Mouse (Mus musculus) thymus, postnatal 0 days (tissue): ENCODE data around the gene Pde4d. TPM values are rescaled to one million over a fixed set of nuclear protein-coding genes. Genes with fewer than 3 reads are reported as not detected.

Source experiments
- DNase-seq: peaks from one replicate; pipeline ENCODE4 v3.0.0-alpha.2; 2015; ENCODE audit warnings: low spot score
- polyA plus RNA-seq: library from polyadenylated mRNA; unstranded; fragments of >200 nt; fragmentation: Nextera tagmentation; extraction: Ambion mirVana; gene quantifications from 2 replicates; pipeline ENCODE4 v1.2.1, GENCODE M21; 2015

The Pde4d gene
- polyA plus RNA-seq, 1 experiment from 2014 or later = 16.5 TPM

GRCm38 (mm10) chr13:108489825-108490224 lies 40.1 kb downstream of the Pde4d start:
- DNase-seq = no peak

GRCm38 (mm10) chr13:108490872-108491271 lies 41.1 kb downstream of the Pde4d start:
- DNase-seq = no peak

- DNase-seq = no peak
Measured at GRCm38 (mm10) chr13:108492886-108493285, 43.1 kb downstream of the Pde4d start.

DNA sequence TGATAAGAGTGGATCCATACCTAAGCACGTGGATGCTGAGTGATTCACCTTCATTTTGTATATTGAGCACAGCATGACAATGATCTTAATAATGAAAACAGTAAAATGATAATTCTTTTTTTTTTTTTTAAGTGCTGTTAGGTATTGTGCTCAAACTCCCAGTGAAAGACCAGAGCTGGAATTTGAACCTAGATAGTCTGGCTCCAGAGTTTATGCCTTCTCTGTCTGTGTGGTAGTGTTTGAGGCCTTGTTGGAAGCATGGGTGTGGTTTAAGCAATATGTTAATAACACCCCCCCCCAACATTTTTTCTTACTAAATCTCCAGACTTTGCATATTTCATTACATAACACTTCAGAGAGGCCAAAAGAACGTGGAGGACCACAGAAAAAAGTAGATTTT lies 44.6 kb downstream of the Pde4d start:
- no peak for DNase-seq

DNA sequence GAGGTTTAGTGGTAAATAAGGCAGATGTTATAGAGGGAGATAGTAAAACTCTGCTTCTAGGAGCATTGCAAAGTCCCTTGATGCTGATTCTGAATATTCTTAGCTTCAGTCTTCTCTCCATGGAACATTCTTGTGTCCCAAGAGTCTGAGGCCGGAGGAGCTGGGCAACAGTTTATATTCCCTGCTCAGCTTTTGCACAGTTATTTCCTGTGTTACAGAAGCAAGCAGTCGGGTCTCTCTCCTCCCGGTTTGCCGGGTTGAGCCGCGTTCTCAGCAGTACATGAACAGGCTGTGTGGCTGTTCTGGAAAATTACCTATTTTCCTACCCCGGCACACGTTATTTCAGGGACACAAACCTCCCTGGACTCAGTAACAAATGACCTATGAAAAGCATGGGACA lies 48.0 kb downstream of the Pde4d start:
- no peak for DNase-seq

DNA sequence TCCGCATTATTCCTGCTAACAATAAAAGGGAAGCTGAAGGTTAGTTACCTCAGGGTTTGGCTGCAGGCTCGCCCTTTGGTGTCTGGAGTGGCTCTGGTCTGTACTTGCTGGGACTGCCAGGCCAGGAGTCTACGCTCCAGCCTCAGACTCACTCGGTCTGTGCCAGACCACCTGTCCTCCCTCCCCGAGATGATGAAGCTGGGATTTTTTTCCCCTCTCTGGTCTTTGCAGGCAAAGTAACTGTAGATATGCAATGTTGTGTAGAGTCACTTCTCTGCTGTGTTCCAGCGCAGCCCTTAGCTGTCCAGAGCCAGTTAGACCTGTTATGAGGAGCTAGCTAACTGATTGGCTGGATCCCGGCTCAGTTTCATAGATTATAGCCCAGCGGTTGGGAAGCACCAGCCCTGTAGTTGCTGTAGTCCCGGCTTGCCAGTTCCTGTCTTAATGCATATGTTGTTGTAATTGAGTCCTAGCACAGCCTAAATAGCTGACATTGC lies 48.5 kb downstream of the Pde4d start:
- no peak for DNase-seq

DNA sequence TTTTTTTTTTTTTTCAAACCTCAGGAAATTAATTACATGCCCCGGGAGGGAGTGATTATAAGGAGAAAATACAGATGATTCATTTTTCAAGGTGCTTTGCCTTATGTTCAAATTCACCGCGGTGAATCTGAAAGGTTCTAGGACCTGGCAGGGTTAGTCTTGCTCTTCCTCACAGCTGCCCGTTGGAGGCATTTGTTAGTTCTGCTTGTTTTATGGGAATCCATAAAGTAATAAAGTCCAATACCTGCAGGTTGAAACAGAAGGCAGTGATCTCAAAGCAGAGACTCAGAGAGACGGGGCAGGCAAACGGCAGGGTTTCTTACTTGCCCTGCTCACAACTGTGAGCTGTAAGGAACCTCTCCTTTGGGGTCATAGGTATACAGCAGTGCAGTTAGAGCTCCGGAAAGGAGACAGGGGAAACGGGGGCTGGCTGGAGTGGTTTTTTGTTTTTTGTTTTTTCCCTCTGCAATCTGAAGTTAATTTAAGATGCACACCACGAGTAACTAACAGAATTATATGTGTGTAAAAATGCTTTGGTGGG lies 49.1 kb downstream of the Pde4d start:
- DNase-seq = no peak

GRCm38 (mm10) chr13:108501386-108501785 lies 51.6 kb downstream of the Pde4d start:
- no peak for DNase-seq

DNA sequence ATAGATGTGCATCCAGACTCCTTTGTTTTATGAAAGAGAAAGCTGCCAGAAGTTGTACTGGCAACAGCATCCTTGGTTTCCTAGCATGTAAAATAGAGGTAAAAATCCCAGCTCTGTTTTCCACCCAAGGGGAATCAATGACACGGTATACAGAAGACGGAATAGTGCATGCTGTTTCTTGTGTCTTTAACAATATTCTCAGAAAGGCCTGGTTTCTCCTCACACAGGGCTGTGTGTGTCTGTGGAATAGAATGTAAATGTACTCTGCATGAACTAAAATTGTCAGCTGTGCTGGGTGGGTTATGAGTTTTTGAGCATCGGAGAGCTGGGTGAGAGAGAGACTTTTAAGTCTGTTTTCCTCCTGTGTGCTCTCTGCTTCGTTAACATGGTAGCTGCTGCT lies 74.8 kb downstream of the Pde4d start:
- no peak for DNase-seq

DNA sequence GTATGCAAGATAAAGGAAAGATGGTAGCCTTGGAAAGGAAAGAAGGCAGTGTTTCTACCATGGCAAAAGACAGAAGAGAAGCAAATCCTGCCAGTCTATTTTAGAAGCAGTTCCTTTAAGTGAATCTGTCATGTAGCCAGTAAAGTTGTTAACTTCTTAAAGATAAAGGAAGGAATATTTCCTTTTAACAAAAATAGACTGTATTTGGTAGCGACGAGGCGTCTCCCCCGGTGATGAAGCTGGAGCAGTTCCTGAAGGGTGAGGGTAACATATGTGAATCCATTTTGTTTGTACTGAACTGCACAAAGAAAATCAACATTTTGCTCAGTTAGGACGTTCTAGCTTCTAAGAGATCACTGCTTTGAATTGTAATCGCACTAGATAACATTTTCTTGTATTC lies 75.2 kb downstream of the Pde4d start:
- DNase-seq = no peak

DNA sequence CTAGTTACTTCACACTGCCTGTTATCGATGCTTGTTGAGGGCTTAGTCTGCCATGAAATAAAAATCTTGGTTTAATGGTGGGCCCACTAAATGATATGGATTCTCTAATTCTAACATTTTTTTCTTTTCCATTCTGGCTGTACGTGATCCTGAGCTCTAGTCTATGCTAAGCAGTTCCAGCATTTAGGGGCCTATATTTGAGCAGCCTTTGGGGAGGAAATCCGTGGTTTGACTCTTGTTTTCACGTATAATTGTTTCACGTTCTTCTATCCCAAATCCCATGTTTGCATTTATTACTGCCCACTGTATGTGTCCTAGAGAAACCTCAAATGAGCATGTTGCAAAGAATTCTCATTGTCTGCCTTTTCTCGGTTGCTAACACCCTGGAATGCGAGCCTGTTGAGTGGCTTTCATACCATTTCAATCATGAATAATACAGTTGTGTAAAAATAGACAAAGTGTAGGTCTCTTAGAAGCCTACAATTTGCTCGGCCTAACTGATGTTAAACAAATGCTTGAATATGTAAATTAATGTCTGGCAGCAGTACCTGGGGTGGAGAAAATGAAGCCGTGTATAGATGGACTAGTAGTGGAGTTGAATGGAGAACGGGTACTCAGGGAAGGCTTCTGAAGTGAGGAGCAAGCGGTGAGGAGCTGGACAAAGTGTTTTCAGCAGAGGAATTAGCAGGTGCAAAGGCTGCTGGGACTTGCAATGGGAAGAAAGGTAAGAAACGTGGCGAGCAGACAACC lies 76.7 kb downstream of the Pde4d start:
- no peak for DNase-seq

DNA sequence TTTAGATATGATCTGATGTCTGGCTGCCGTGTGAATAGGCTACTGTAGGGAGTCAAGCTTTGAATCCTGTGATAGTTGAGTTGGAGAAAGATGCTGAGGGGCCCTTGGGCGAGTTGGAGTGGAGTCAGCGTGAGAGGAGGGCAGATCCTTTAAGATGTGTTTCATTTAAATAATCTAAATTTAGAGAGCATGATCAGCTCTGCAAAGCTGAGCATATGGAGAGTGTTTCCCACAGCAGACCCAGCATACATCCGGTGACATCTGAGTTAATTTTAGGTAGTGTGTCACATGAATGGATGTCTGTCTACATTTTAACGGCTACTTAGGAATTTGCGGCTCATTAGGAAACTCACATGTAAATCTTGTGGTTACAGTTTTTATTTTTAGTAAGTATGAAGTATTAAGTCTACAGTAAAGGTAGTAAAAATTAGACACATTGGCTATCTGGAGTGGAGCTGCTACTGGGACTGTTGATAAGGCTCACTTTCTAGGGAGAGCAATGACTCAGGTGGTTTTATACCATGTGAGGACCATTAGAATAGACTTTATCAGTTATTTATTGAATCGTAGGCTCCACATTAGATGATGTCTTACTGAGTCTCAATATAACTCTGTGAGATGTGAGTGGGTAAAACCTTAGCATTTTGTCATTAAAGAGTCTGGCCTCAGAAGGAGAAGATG lies 77.5 kb downstream of the Pde4d start:
- no peak for DNase-seq

DNA sequence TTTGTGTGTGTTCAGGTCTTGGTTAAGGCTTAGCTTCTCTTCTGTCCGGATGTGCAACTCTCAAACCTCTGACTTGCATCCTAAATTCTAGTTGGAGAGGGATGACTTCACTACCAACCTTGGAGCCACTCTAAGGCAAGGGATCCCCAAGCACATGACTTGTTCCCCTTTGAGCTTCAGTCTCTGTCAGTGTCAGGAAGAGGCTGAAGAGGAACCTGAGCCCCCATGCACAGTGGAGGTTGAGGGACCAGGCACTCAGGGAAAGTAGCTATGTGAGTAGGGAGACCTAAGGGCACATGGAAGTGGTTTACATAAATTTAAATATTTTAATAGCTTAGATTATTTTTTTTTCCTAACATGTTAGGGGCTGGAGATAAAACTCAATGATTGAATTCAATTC lies 78.6 kb downstream of the Pde4d start:
- DNase-seq = no peak

GRCm38 (mm10) chr13:108532875-108533274 lies 83.1 kb downstream of the Pde4d start:
- DNase-seq = no peak

DNA sequence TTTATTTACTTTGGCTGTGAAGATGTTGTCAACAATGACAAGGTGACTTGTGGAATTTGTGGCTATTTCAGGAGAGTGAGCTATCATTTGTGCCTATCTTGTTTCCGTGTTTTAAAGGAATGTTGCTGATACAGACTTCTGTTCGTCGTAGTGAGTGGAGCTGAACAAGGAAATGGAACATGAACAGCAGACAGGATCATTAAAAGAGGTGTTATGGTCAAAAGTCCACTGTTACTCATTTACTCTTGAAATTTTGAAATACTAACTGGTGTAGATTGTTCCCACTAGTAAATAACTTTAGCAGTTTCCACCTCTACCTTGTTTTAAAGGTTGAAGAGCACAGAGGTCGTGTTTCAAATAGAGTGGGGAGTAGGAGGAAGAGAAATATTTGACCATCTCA lies 86.7 kb downstream of the Pde4d start:
- DNase-seq = no peak

DNA sequence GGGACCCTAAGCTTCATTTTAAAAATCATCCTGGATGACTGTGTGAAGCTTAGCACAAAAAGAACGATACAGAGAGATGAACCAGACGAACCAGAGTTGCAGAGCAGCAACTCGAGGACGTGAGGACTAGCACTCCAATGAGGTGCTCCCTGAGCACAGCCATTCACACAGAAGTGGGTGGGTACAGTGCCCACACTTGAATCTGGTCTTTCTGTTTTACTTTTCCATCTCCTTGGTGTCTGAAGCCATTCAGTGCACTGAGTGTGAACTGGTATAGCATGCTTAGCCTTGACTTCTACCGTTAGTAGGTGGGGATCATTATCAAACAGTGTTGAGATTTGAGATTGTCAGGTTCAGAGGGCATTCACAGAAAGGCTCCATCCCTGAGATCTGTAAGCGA lies 87.2 kb downstream of the Pde4d start:
- no peak for DNase-seq

DNA sequence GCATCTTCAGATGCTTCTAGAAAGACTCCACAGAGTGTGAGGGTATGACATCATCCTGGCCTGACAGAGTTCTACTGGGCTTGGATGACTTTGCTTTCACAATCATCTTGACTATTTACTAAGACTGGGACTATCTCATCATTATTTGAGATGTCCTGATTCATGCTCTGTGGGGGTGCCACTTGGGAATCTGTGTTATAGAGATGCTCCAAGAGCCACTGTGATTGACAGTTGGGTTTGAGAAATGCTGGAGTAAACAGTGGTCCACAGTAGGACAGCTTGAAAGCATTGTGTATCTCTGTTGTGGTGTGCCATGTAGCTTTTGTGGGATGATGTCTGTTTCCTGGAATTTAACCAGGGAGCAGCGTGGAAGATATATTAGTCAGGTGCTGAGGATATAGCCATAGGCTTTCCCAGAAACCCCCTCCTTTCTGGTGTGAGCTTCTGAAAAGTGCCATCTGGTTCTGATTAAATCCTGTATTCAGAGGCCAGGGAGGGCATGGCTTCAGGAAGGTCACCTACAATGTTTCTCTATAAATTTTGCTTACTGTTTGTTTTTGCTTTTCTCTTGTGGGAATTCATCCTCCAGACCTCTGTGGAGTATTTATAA lies 89.1 kb downstream of the Pde4d start:
- no peak for DNase-seq

- no peak for DNase-seq
Measured at GRCm38 (mm10) chr13:108541488-108541887, 91.7 kb downstream of the Pde4d start.

DNA sequence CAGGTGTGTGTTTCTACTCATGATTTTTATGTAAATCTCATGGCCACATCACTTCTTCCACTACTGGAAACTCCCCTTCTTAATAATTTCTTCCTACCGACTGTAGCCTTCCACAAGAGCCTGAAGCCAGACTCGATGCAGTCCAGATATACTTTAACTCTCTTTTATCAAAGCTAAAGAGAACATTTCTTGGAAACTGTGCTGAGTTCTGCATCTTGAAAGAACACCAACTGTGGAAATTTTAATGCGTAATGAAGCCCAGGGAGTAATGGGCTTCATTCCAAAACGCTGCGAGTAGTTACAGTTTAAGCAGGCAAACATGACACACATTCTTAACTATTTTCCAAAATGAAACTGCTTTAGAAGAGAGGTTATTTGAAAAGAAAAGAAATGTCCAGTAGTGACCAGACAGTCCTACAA lies 92.6 kb downstream of the Pde4d start:
- no peak for DNase-seq

- DNase-seq = no peak
Measured at GRCm38 (mm10) chr13:108552288-108552687, 102.5 kb downstream of the Pde4d start.

DNA sequence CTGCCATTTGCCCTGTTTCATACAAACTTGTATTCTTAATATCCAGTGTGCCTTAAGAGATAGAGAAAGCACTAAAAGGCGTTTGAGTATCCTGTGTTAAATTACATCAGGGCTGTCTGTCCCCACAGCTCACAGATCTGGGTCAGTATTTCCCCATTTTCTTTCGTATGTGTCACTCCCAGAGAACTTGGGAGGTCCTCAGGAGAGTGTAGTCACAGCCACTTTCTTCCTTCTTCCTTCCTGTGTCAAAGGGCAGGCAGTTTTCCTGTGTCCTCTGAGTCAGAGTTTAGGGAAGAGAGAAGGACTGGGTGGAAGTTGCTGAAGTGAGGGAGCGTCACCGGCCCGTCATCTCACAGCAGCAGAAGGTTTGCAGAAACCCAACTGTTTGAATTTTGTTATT lies 103.2 kb downstream of the Pde4d start:
- DNase-seq = no peak

DNA sequence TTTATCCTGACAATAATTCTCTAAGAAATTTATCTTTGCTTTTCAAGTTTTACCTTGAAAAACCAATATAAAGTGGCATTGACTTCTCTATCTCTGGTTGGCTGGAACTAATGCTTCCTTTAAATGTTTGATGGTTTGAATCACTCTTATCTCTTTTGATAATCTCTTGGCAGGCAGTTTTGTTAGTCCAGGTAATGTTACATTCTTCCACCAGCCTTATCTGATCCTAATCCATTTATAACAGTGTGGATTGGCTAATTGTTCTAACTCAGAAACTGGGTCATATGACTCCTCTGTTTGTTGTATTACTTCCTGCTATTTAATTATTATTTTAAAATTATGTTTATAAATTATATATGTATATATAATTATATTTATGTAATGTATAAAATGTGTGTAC lies 105.2 kb downstream of the Pde4d start:
- no peak for DNase-seq
